Mouse (Mus musculus) limb, embryonic 14.5 days (tissue): ENCODE results near the gene Ccl4. TPM values are rescaled to one million over a fixed set of nuclear protein-coding genes. Genes with fewer than 3 reads are reported as not detected.

Source experiments
- ATAC-seq: fragments of 200-750 bp; cut with Nextera tagmentation; 2 replicates; pipeline ENCODE4 v1.8.0; 2017; ENCODE audit warnings: low read depth, moderate number of reproducible peaks, moderate TSS enrichment; ENCODE audit not compliant: low FRiP score
- DNase-seq: peaks from one replicate; pipeline ENCODE4 v3.0.0-alpha.2; 2015; ENCODE audit warnings: low spot score
- H3K27ac ChIP-seq: fragments of 300-500 bp; sonication (generic); replicated peaks from 2 replicates; pipeline ENCODE4 v1.5.1; 2014; ENCODE audit warnings: low read depth, mild to moderate bottlenecking, low read length, moderate library complexity, mixed read lengths
- H3K27me3 ChIP-seq: fragments of 300-500 bp; sonication (generic); 2 replicates; pipeline ENCODE4 v1.6.1; 2014; ENCODE audit warnings: low read length, mixed read lengths; ENCODE audit not compliant: control insufficient read depth, insufficient read depth
- H3K36me3 ChIP-seq: fragments of 300-500 bp; sonication (generic); 2 replicates; pipeline ENCODE4 v1.6.1; 2014; ENCODE audit warnings: mild to moderate bottlenecking, low read length, moderate library complexity, mixed read lengths; ENCODE audit not compliant: control insufficient read depth, insufficient read depth
- H3K4me1 ChIP-seq: fragments of 300-500 bp; sonication (generic); 2 replicates; pipeline ENCODE4 v1.6.1; 2014; ENCODE audit warnings: antibody characterized with exemption, low read length, mixed read lengths; ENCODE audit not compliant: control insufficient read depth, insufficient read depth
- H3K4me2 ChIP-seq: fragments of 300-500 bp; sonication (generic); replicated peaks from 2 replicates; pipeline ENCODE4 v1.6.1; 2014; ENCODE audit warnings: low read depth, mild to moderate bottlenecking, low read length, moderate library complexity; ENCODE audit not compliant: severe bottlenecking
- H3K4me3 ChIP-seq: fragments of 300-500 bp; sonication (generic); replicated peaks from 2 replicates; pipeline ENCODE4 v1.5.1; 2014; ENCODE audit warnings: low read length
- H3K9ac ChIP-seq: fragments of 300-500 bp; sonication (generic); 2 replicates; pipeline ENCODE4 v1.6.1; 2014; ENCODE audit warnings: mild to moderate bottlenecking, low read depth, low read length, moderate library complexity; ENCODE audit not compliant: severe bottlenecking
- H3K9me3 ChIP-seq: fragments of 300-500 bp; sonication (generic); 2 replicates; pipeline ENCODE4 v1.6.1; 2016; ENCODE audit warnings: low read length; ENCODE audit not compliant: control insufficient read depth
- POLR2A ChIP-seq: fragments of 200-500 bp; IDR thresholded peaks from 2 replicates; pipeline ENCODE4 v1.8.0; 2012; ENCODE audit warnings: inconsistent platforms, mild to moderate bottlenecking, moderate library complexity, borderline replicate concordance; ENCODE audit not compliant: insufficient read depth, insufficient read length; ENCODE audit errors: extremely low read depth
- WGBS: fragments of 180-500 bp; shearing (Covaris S2); extraction: QIAGEN DNeasy Blood & Tissue Kit; methylation state at CpG from one replicate; pipeline ENCODE4 v1.1.7; 2014; 5-methylcytosine and 5-hydroxymethylcytosine counted together
- polyA plus RNA-seq, 2 experiments: library from polyadenylated mRNA; depleted of rRNA in 1 of 2; stranded (reverse) in 1 of 2; unstranded in 1 of 2; fragments of >200 nt; fragmentation: Nextera tagmentation in 1 of 2; extraction: Ambion mirVana in 1 of 2; gene quantifications; 2 replicates each; pipeline versions ENCODE4 v1.2.1 to v1.2.3; 2012 to 2014

Ccl4 gene
- polyA plus RNA-seq (2012; rRNA removed), result 0.80 and 0.88 TPM in 2 replicates
- polyA plus RNA-seq (2014; fragmentation: Nextera tagmentation; extraction: Ambion mirVana), result 1.0 and 1.2 TPM in 2 replicates

DNA sequence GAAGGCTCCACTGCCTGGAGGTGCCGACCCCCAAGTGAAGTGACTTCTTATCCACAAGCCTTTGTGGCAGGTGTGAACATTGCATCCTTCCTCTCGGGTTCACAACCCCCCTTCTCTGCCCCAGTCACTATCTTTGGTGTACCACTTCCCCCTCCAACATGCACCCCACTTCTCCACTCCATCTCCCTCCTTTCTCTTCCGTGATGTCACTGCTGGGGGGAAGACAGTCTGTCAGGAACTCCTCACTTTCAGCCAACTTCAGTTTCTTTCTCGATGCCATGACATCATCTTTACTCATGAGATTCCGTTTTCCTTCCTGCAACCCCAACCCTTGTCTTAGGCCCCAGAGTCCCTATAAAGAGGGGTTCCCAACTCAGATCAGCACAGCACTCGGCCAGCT, at the start of gene Ccl4:
Gene Ccl4, plus strand, starts transcription at position 381 of the 400 bp plus-strand sequence.
- H3K9ac ChIP-seq, result no peak within 1 kb of the TSS
- H3K9me3 ChIP-seq, result no peaks in the 10 kb centered on the region
- H3K27ac ChIP-seq, result no peak within 1 kb of the TSS
- no peak for ATAC-seq
- TF ChIP-seq POLR2A, result no peak
- H3K4me3 ChIP-seq, result no peak within 1 kb of the TSS
- no peak for DNase-seq
- no peaks in the 10 kb centered on the region for H3K36me3 ChIP-seq
- no peaks in the 10 kb centered on the region for H3K4me1 ChIP-seq
- H3K27me3 ChIP-seq, result no peaks in the 10 kb centered on the region
- no peak within 1 kb of the TSS for H3K4me2 ChIP-seq
- WGBS, result 75% methylated on average over 6 of the region's 6 CpGs

DNA sequence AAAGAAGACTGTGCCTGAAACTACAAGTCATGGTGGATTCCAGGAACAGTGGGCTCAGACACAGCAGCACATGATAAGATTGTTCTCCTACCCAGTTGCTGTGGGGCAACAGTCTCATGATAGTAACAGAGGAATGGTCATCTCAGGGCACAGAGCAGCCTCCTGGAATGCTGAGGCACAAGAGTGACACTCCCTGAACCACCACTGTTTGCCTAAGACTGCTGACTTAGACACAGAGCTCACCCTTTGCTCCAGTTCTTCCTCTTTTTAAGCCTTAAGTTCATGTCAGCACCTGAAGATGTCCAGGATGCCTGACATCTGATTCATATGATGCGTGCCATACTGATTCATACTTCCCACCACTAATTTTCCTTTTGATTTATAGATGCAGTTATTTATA, 45.8 kb upstream of the Ccl4 start:
- DNase-seq, result no peak
- Histone ChIP-seq H3K27me3 (no peaks in the 10 kb centered on the region), H3K4me3 (no peak overlapping the region), H3K9ac (no peak overlapping the region), H3K27ac (no peak overlapping the region), H3K4me1 (no peaks in the 10 kb centered on the region), H3K4me2 (no peak overlapping the region), H3K9me3 (no peaks in the 10 kb centered on the region), H3K36me3 (no peaks in the 10 kb centered on the region)
- WGBS, result 86% methylated on average over 1 of the region's 1 CpGs
- ATAC-seq, result no peak
- TF ChIP-seq POLR2A, result no peak

GRCm38 (mm10) chr11:83618238-83618637, 44.1 kb upstream of the Ccl4 start:
- no peak for TF ChIP-seq POLR2A
- H3K36me3 ChIP-seq, result no peaks in the 10 kb centered on the region
- DNase-seq (no peak), ATAC-seq (no peak)
- no peak overlapping the region for H3K4me2 ChIP-seq
- no peak overlapping the region for H3K9ac ChIP-seq
- no peaks in the 10 kb centered on the region for H3K27me3 ChIP-seq
- no peaks in the 10 kb centered on the region for H3K9me3 ChIP-seq
- WGBS, result 63% methylated on average over 5 of the region's 5 CpGs
- no peak overlapping the region for H3K27ac ChIP-seq
- H3K4me3 ChIP-seq, result no peak overlapping the region
- H3K4me1 ChIP-seq, result no peaks in the 10 kb centered on the region

DNA sequence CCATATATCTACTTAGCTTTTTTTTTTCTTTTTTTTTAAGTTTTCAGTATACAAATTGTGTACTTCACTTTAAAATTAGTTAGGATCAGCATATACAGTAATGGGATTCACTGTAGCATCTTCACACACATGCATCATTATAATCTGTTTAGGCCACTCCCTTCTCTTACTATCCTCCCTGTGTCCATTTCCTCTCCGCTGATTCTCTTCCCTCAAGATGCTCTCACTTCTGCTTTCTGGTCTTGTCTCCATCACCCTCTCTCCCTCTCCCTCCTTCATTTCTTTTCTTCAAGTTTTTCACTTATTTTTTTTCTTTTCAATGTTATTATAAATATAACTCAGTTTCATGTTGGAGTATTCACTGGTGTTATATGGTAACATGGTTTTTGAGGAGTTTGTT, 43.3 kb upstream of the Ccl4 start:
- H3K27ac ChIP-seq, result no peak overlapping the region
- TF ChIP-seq POLR2A, result no peak
- no peaks in the 10 kb centered on the region for H3K4me1 ChIP-seq
- H3K27me3 ChIP-seq, result no peaks in the 10 kb centered on the region
- no peak overlapping the region for H3K4me2 ChIP-seq
- H3K9ac ChIP-seq, result no peak overlapping the region
- H3K36me3 ChIP-seq, result no peaks in the 10 kb centered on the region
- DNase-seq, result no peak
- no peak for ATAC-seq
- no peak overlapping the region for H3K4me3 ChIP-seq
- 100% methylated on average over 1 of the region's 1 CpGs for WGBS
- H3K9me3 ChIP-seq, result no peaks in the 10 kb centered on the region

GRCm38 (mm10) chr11:83623586-83623985, 38.8 kb upstream of the Ccl4 start:
- ATAC-seq (no peak), DNase-seq (no peak)
- H3K36me3 ChIP-seq, result no peaks in the 10 kb centered on the region
- no peaks in the 10 kb centered on the region for H3K4me1 ChIP-seq
- no peak overlapping the region for H3K4me2 ChIP-seq
- no peak overlapping the region for H3K27ac ChIP-seq
- H3K4me3 ChIP-seq, result no peak overlapping the region
- 88% methylated on average over 3 of the region's 3 CpGs for WGBS
- no peaks in the 10 kb centered on the region for H3K9me3 ChIP-seq
- no peaks in the 10 kb centered on the region for H3K27me3 ChIP-seq
- TF ChIP-seq POLR2A, result no peak
- H3K9ac ChIP-seq, result no peak overlapping the region

- no peaks in the 10 kb centered on the region for H3K4me1 ChIP-seq
- no peaks in the 10 kb centered on the region for H3K36me3 ChIP-seq
- no peaks in the 10 kb centered on the region for H3K27me3 ChIP-seq
- no peak for TF ChIP-seq POLR2A
- WGBS, result 89% methylated on average over 9 of the region's 9 CpGs
- H3K27ac ChIP-seq, result no peak overlapping the region
- no peak for ATAC-seq
- no peak overlapping the region for H3K4me2 ChIP-seq
- H3K9ac ChIP-seq, result no peak overlapping the region
- H3K4me3 ChIP-seq, result no peak overlapping the region
- no peaks in the 10 kb centered on the region for H3K9me3 ChIP-seq
- no peak for DNase-seq
Observed at GRCm38 (mm10) chr11:83628808-83629207, 33.6 kb upstream of the Ccl4 start.
